Comparison of ENCODE assay signal across 16 mouse cellular contexts in the genomic region with DNA sequence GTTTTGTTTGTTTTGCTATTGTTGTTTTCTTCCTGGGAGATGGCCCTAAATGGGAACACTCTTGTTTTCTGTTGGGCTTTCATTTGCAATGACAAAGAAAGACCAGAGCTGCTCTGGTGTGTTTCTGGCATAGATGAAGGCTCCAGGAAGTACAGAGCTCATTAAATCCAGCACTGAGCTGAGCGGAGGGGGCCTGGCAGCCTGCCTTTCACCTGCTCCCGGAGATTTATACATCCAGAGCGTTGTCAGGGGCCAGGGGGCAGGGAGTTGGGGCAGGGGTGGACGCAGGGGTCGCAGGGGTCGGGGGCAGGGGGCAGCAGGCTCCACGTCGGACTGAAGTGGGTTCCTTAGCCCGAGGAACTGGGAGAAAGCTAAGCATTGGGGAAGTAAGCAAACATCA. TPM values are rescaled to one million over a fixed set of nuclear protein-coding genes. Genes with fewer than 3 reads are reported as not detected.
DNase-seq lines count a peak whose midpoint lies in the region; ATAC-seq and TF ChIP-seq lines count a peak whose summit lies in the region.
"Had no signal": no experiment of that assay in that cellular context is flagged by ENCODE, and none has a peak within 500 bp of the region (broad histone marks: within the 10 kb centered on the region; RNA-seq: fewer than 3 reads in every experiment).

No protein-coding gene starts in this region.

- peaks cover 50% of the 10 kb centered on the region for H3K4me1 ChIP-seq in embryonic facial prominence, embryonic 13.5 days
- H3K4me1 ChIP-seq in limb, embryonic 13.5 days, result peaks cover 49% of the 10 kb centered on the region
- 0 out of 2 replicates have a peak, but pooled peaks cover 4% of the 10 kb centered on the region for H3K4me1 ChIP-seq in stomach, embryonic 14.5 days (ENCODE audit: control insufficient read depth, insufficient read depth, low read length)
- H3K4me1 ChIP-seq in lung, postnatal 0 days (ENCODE audit: insufficient read depth, low read depth, low read length), result no peaks in the 10 kb centered on the region

- H3K4me3 ChIP-seq in embryonic facial prominence, embryonic 13.5 days, result no peak overlapping the region
- H3K4me3 ChIP-seq in limb, embryonic 13.5 days, result no peak overlapping the region
- H3K4me3 ChIP-seq in stomach, embryonic 14.5 days (ENCODE audit: low read depth, low read length), result no peak overlapping the region
- H3K4me3 ChIP-seq in lung, postnatal 0 days (ENCODE audit: low read depth, low read length), result no peak overlapping the region
- H3K4me3 ChIP-seq: heart, embryonic 13.5 days had no signal

- WGBS in embryonic facial prominence, embryonic 13.5 days, result 1% methylated on average over 9 of the region's 9 CpGs
- WGBS in limb, embryonic 13.5 days, result 2% methylated on average over 9 of the region's 9 CpGs
- WGBS in stomach, embryonic 14.5 days, result 3% methylated on average over 9 of the region's 9 CpGs
- 7% methylated on average over 6 of the region's 9 CpGs for WGBS in lung, postnatal 0 days

- H3K27ac ChIP-seq in embryonic facial prominence, embryonic 13.5 days, result peak overlapping the region; percentile 89
- H3K27ac ChIP-seq in limb, embryonic 13.5 days, result peak overlapping the region; percentile 82
- H3K27ac ChIP-seq in stomach, embryonic 14.5 days (ENCODE audit: low read length), result peak overlapping the region; percentile 61; the same call in 1 of the 2 replicates
- no peak overlapping the region for H3K27ac ChIP-seq in lung, postnatal 0 days (ENCODE audit: low read length)
- H3K27ac ChIP-seq: heart, embryonic 13.5 days; macrophage had no signal

- no peaks in the 10 kb centered on the region for H3K27me3 ChIP-seq in embryonic facial prominence, embryonic 13.5 days
- no peaks in the 10 kb centered on the region for H3K27me3 ChIP-seq in limb, embryonic 13.5 days
- H3K27me3 ChIP-seq in stomach, embryonic 14.5 days (ENCODE audit: control insufficient read depth, insufficient read depth, low read length), result no peaks in the 10 kb centered on the region
- H3K27me3 ChIP-seq in lung, postnatal 0 days (replicated peaks; ENCODE audit: insufficient read depth, low read length), result no peaks in the 10 kb centered on the region

- no peak overlapping the region for H3K9ac ChIP-seq in embryonic facial prominence, embryonic 13.5 days
- H3K9ac ChIP-seq in limb, embryonic 13.5 days, result no peak overlapping the region
- H3K9ac ChIP-seq in stomach, embryonic 14.5 days (replicated peaks; ENCODE audit: low read depth, low read length), result no peak overlapping the region
- H3K9ac ChIP-seq in lung, postnatal 0 days (replicated peaks; ENCODE audit: low read depth), result no peak overlapping the region
- H3K9ac ChIP-seq: heart, embryonic 13.5 days had no signal

- peak; percentile 31 for DNase-seq in left cerebral cortex, postnatal 4 days
- no peak for DNase-seq in left cerebral cortex, postnatal 25 days (ENCODE audit: low spot score in 2 of 2)
- DNase-seq in lung, postnatal 0 days (ENCODE audit: low spot score), result no peak
- no peak for DNase-seq in lung, adult 18-20 months
- no peak for DNase-seq in left cerebral cortex, postnatal 36 days (ENCODE audit: low spot score in 2 of 2)
- DNase-seq: cerebellum, adult 11-12 months; kidney, adult 8-10 months had no signal

- H3K9me3 ChIP-seq in embryonic facial prominence, embryonic 13.5 days, result no peaks in the 10 kb centered on the region
- H3K9me3 ChIP-seq in limb, embryonic 13.5 days, result no peaks in the 10 kb centered on the region
- no peaks in the 10 kb centered on the region for H3K9me3 ChIP-seq in stomach, embryonic 14.5 days (ENCODE audit: control insufficient read depth, low read depth, low read length)
- no peaks in the 10 kb centered on the region for H3K9me3 ChIP-seq in lung, postnatal 0 days (ENCODE audit: low read length)
- H3K9me3 ChIP-seq: heart, embryonic 13.5 days had no signal

- intact Hi-C loops in left cerebral cortex, postnatal 4 days (cut with DNase I), result no loop called here
- intact Hi-C loops in left cerebral cortex, postnatal 25 days (cut with DNase I), result no loop called here
- intact Hi-C loops in left cerebral cortex, postnatal 36 days (cut with DNase I), result no loop called here

- no peak for TF ChIP-seq CTCF in lung, postnatal 0 days (IDR thresholded peaks at IDR 0.05)

- H3K4me2 ChIP-seq in embryonic facial prominence, embryonic 13.5 days, result peak overlapping the region; percentile 41
- peak overlapping the region; percentile 49 for H3K4me2 ChIP-seq in limb, embryonic 13.5 days (replicated peaks)
- 0 out of 2 replicates have a peak overlapping the region, but pooled peaks have one; percentile 20 for H3K4me2 ChIP-seq in stomach, embryonic 14.5 days (replicated peaks; ENCODE audit: low read depth, low read length)
- H3K4me2 ChIP-seq in lung, postnatal 0 days (replicated peaks; ENCODE audit: low read depth, low read length), result no peak overlapping the region
- H3K4me2 ChIP-seq: heart, embryonic 13.5 days had no signal

- TF ChIP-seq EP300 in lung, postnatal 0 days (IDR thresholded peaks at IDR 0.05), result no peak

- H3K36me3 ChIP-seq in embryonic facial prominence, embryonic 13.5 days, result no peaks in the 10 kb centered on the region
- H3K36me3 ChIP-seq in limb, embryonic 13.5 days, result no peaks in the 10 kb centered on the region
- no peaks in the 10 kb centered on the region for H3K36me3 ChIP-seq in stomach, embryonic 14.5 days (ENCODE audit: control insufficient read depth, insufficient read depth, low read length)
- no peaks in the 10 kb centered on the region for H3K36me3 ChIP-seq in lung, postnatal 0 days (ENCODE audit: insufficient read depth, low read length)
- H3K36me3 ChIP-seq: heart, embryonic 13.5 days had no signal

- ATAC-seq in embryonic facial prominence, embryonic 13.5 days (ENCODE audit: insufficient number of reproducible peaks, insufficient read depth, low FRiP score, low TSS enrichment, low read depth), result no peak
- peak; percentile 55; the same call in 1 of the 2 replicates for ATAC-seq in limb, embryonic 13.5 days (ENCODE audit: low FRiP score, low read depth)
- ATAC-seq in stomach, embryonic 14.5 days (ENCODE audit: insufficient number of reproducible peaks, insufficient read depth, low FRiP score, low read depth), result no peak
- ATAC-seq in lung, postnatal 0 days, result no peak
- ATAC-seq: activated CD4-positive, CD25-positive, alpha-beta regulatory T cell, adult 4 months; forebrain, embryonic 16.5 days had no signal

RNA-seq across cellular contexts. Expression of a gene that starts 19.8 kb away (rescaled TPM):
- 1 to 10 TPM; 3.0 TPM for total RNA-seq in left cerebral cortex, postnatal 4 days (2021)
- 1 to 10 TPM; 4.4 to 6.6 TPM for total RNA-seq in left cerebral cortex, postnatal 25 days (2021)
- polyA plus RNA-seq in embryonic facial prominence, embryonic 13.5 days (2015; fragmentation: Nextera tagmentation; extraction: Ambion mirVana), result 9.2 and 12.6 TPM in 2 replicates
- 5.6 and 7.1 TPM in 2 replicates for polyA plus RNA-seq in limb, embryonic 13.5 days (2015; fragmentation: Nextera tagmentation; extraction: Ambion mirVana)
- polyA plus RNA-seq in stomach, embryonic 14.5 days (2014; fragmentation: Nextera tagmentation; extraction: Ambion mirVana), result 1.9 and 2.0 TPM in 2 replicates
- 0.29 and 0.35 TPM in 2 replicates for polyA plus RNA-seq in lung, postnatal 0 days (2015; fragmentation: Nextera tagmentation; extraction: Ambion mirVana)
- total RNA-seq in left cerebral cortex, postnatal 36 days (2021), result 1 to 10 TPM; 3.1 to 3.9 TPM
- total RNA-seq: hematopoietic stem cell, adult 5-6 weeks had no signal
- polyA plus RNA-seq: activated CD4-positive, CD25-positive, alpha-beta regulatory T cell, adult 4 months; liver, embryonic 16.5 days; macrophage had no signal
